In the genomic region with DNA sequence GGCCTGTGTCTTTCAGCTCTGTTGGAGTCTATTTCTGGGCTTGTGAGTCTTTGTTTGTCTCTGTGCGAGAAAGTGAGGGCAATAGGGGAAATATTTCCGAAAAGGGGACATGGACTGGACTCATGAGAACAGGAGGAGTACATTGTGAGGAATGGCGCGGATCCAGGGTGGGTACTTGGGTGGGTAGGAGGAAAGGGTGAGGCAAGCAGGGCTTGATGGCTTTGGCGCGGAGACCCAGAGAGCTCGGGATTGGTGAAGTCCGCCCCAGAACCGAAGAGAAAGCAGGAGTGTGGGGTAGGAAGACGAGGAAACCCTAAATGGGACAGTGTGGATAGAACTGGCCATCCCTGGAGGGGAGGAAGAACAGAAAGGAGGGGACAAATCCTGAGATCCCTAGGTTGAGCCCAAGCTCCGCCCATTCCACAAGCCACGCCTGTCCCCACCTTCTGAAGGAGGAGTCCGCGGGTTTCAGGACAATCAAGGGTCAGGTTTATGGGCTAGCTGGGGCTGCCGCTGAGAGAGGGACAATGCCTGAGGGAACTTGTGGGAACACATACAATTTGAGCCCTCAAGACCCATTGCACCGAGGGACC, we compare ENCODE assay signal across 8 mouse cellular contexts. TPM values are rescaled to one million over a fixed set of nuclear protein-coding genes. Genes with fewer than 3 reads are reported as not detected.
DNase-seq lines count a peak whose midpoint lies in the region; ATAC-seq lines count a peak whose summit lies in the region.

No protein-coding gene starts in this region.

- H3K4me2 ChIP-seq in intestine, embryonic 15.5 days (replicated peaks) = peak overlapping the region; percentile 87
- peak overlapping the region; percentile 68 for H3K4me2 ChIP-seq in liver, embryonic 15.5 days
- H3K4me2 ChIP-seq in neural tube, embryonic 15.5 days = peak overlapping the region; percentile 88

- H3K36me3 ChIP-seq in intestine, embryonic 15.5 days = no peaks in the 10 kb centered on the region
- no peaks in the 10 kb centered on the region for H3K36me3 ChIP-seq in liver, embryonic 15.5 days (replicated peaks)
- no peaks in the 10 kb centered on the region for H3K36me3 ChIP-seq in neural tube, embryonic 15.5 days

- H3K9ac ChIP-seq in intestine, embryonic 15.5 days = peak overlapping the region; percentile 85
- no peak overlapping the region for H3K9ac ChIP-seq in liver, embryonic 15.5 days
- H3K9ac ChIP-seq in neural tube, embryonic 15.5 days (replicated peaks) = peak overlapping the region; percentile 82

- peak overlapping the region; percentile 64 for H3K4me3 ChIP-seq in intestine, embryonic 15.5 days (replicated peaks)
- peak overlapping the region; percentile 44 for H3K4me3 ChIP-seq in liver, embryonic 15.5 days (replicated peaks)
- H3K4me3 ChIP-seq in neural tube, embryonic 15.5 days (replicated peaks) = peak overlapping the region; percentile 48

- peaks cover 6% of the 10 kb centered on the region; the same call in 1 of the 2 replicates for H3K27me3 ChIP-seq in intestine, embryonic 15.5 days (replicated peaks)
- H3K27me3 ChIP-seq in liver, embryonic 15.5 days = peaks cover 100% of the 10 kb centered on the region
- H3K27me3 ChIP-seq in neural tube, embryonic 15.5 days (replicated peaks) = no peaks in the 10 kb centered on the region

- DNase-seq in right cerebral cortex, adult 18-20 months = peak; percentile 70
- no peak for DNase-seq in right cerebral cortex, postnatal 25 days
- DNase-seq in gastrocnemius, postnatal 4 days (ENCODE audit: low spot score in 2 of 2) = peak; percentile 49 to 87
- no peak for DNase-seq in spleen, postnatal 4 days (ENCODE audit: low spot score in 2 of 2)

- peak overlapping the region; percentile 99 for H3K27ac ChIP-seq in intestine, embryonic 15.5 days
- H3K27ac ChIP-seq in liver, embryonic 15.5 days (replicated peaks) = peak overlapping the region; percentile 45
- peak overlapping the region; percentile 98 for H3K27ac ChIP-seq in neural tube, embryonic 15.5 days (replicated peaks)

- peak; percentile 17; the same call in 1 of the 2 replicates for ATAC-seq in common myeloid progenitor, adult 5-6 weeks (replicated peaks; ENCODE audit: low read depth, poor library complexity, severe bottlenecking)
- ATAC-seq in intestine, embryonic 15.5 days = peak; percentile 76
- peak; percentile 35; the same call in 1 of the 2 replicates for ATAC-seq in liver, embryonic 15.5 days (ENCODE audit: insufficient read depth)
- ATAC-seq in neural tube, embryonic 15.5 days (ENCODE audit: low FRiP score) = peak; percentile 32

- peaks cover 63% of the 10 kb centered on the region for H3K4me1 ChIP-seq in intestine, embryonic 15.5 days (replicated peaks)
- H3K4me1 ChIP-seq in liver, embryonic 15.5 days (replicated peaks) = peaks cover 29% of the 10 kb centered on the region
- peaks cover 91% of the 10 kb centered on the region for H3K4me1 ChIP-seq in neural tube, embryonic 15.5 days

- 3% methylated on average over 16 of the region's 16 CpGs for WGBS in intestine, embryonic 15.5 days
- WGBS in liver, embryonic 15.5 days (ENCODE audit: insufficient replicate concordance) = 3% methylated on average over 16 of the region's 16 CpGs
- WGBS in neural tube, embryonic 15.5 days = 2% methylated on average over 16 of the region's 16 CpGs

- H3K9me3 ChIP-seq in intestine, embryonic 15.5 days = no peaks in the 10 kb centered on the region
- H3K9me3 ChIP-seq in liver, embryonic 15.5 days (replicated peaks) = no peaks in the 10 kb centered on the region
- no peaks in the 10 kb centered on the region for H3K9me3 ChIP-seq in neural tube, embryonic 15.5 days (replicated peaks)

RNA-seq across cellular contexts. Expression of gene Chpf2, which starts 16.3 kb away (rescaled TPM):
- 12.3 and 13.3 TPM in 2 replicates for total RNA-seq in common myeloid progenitor, adult 5-6 weeks (2017)
- 10 to 100 TPM; 34.4 to 36.7 TPM for total RNA-seq in gastrocnemius, postnatal 4 days (2021)
- 14.7 and 16.0 TPM in 2 replicates for polyA plus RNA-seq in intestine, embryonic 15.5 days (2015; fragmentation: Nextera tagmentation; extraction: Ambion mirVana)
- polyA plus RNA-seq in liver, embryonic 15.5 days (2015; fragmentation: Nextera tagmentation; extraction: Ambion mirVana) = 10.5 and 13.4 TPM in 2 replicates
- polyA plus RNA-seq in neural tube, embryonic 15.5 days (2015; fragmentation: Nextera tagmentation; extraction: Ambion mirVana) = 19.3 and 21.2 TPM in 2 replicates

RNA-seq across cellular contexts. Expression of gene Smarcd3, which starts 21.4 kb away (rescaled TPM):
- 0.09 TPM in 1 of 2 replicates, not detected in the other for total RNA-seq in common myeloid progenitor, adult 5-6 weeks (2017)
- 100 to 1,000 TPM; 131 to 137 TPM for total RNA-seq in gastrocnemius, postnatal 4 days (2021)
- 15.5 and 18.4 TPM in 2 replicates for polyA plus RNA-seq in intestine, embryonic 15.5 days (2015; fragmentation: Nextera tagmentation; extraction: Ambion mirVana)
- 1.3 and 1.5 TPM in 2 replicates for polyA plus RNA-seq in liver, embryonic 15.5 days (2015; fragmentation: Nextera tagmentation; extraction: Ambion mirVana)
- polyA plus RNA-seq in neural tube, embryonic 15.5 days (2015; fragmentation: Nextera tagmentation; extraction: Ambion mirVana) = 111 and 135 TPM in 2 replicates

RNA-seq across cellular contexts. Expression of gene Abcf2, which starts 25.6 kb away (rescaled TPM):
- 107 and 119 TPM in 2 replicates for total RNA-seq in common myeloid progenitor, adult 5-6 weeks (2017)
- total RNA-seq in gastrocnemius, postnatal 4 days (2021) = 10 to 100 TPM; 60.6 to 61.0 TPM
- polyA plus RNA-seq in intestine, embryonic 15.5 days (2015; fragmentation: Nextera tagmentation; extraction: Ambion mirVana) = 86.0 and 87.1 TPM in 2 replicates
- polyA plus RNA-seq in liver, embryonic 15.5 days (2015; fragmentation: Nextera tagmentation; extraction: Ambion mirVana) = 43.2 and 44.4 TPM in 2 replicates
- 82.8 and 93.1 TPM in 2 replicates for polyA plus RNA-seq in neural tube, embryonic 15.5 days (2015; fragmentation: Nextera tagmentation; extraction: Ambion mirVana)

RNA-seq across cellular contexts. Expression of gene 4931409K22Rik, which starts 46.2 kb away (rescaled TPM):
- total RNA-seq in common myeloid progenitor, adult 5-6 weeks (2017) = not detected in 2 replicates
- total RNA-seq in gastrocnemius, postnatal 4 days (2021) = not detected
- polyA plus RNA-seq in intestine, embryonic 15.5 days (2015; fragmentation: Nextera tagmentation; extraction: Ambion mirVana) = 0.05 and 0.08 TPM in 2 replicates
- polyA plus RNA-seq in liver, embryonic 15.5 days (2015; fragmentation: Nextera tagmentation; extraction: Ambion mirVana) = not detected in 2 replicates
- polyA plus RNA-seq in neural tube, embryonic 15.5 days (2015; fragmentation: Nextera tagmentation; extraction: Ambion mirVana) = 0.24 and 0.26 TPM in 2 replicates

Comparison
In these comparisons a context has a peak if more than half of its experiments do, and no peak if none do; other contexts are left out.
1. DNase-seq: peak in right cerebral cortex, adult 18-20 months (single experiment) and gastrocnemius, postnatal 4 days (2 of 2); none in right cerebral cortex, postnatal 25 days (single experiment) and spleen, postnatal 4 days (0 of 2).
2. ATAC-seq: peak in every context shown above with its lines; median percentile 76 in intestine, embryonic 15.5 days; 35 in liver, embryonic 15.5 days; 32 in neural tube, embryonic 15.5 days; 17 in common myeloid progenitor, adult 5-6 weeks.
3. H3K27ac ChIP-seq: peak in every context shown above with its lines; median percentile 99 in intestine, embryonic 15.5 days; 98 in neural tube, embryonic 15.5 days; 45 in liver, embryonic 15.5 days.
4. Peak in every context shown above with its lines, with median percentiles within 50 percentile points of each other: H3K4me2 ChIP-seq and H3K4me3 ChIP-seq.